Mouse (Mus musculus) midbrain, postnatal 0 days (tissue): ENCODE data around the gene Slc35f4. TPM values are rescaled to one million over a fixed set of nuclear protein-coding genes. Genes with fewer than 3 reads are reported as not detected.

Source experiments
- ATAC-seq: fragments of 200-750 bp; cut with Nextera tagmentation; 2 replicates; pipeline ENCODE4 v1.8.0; 2017; ENCODE audit warnings: moderate number of reproducible peaks, mild to moderate bottlenecking, moderate TSS enrichment, moderate library complexity; ENCODE audit not compliant: low FRiP score
- DNase-seq: peaks from one replicate; pipeline ENCODE4 v3.0.0-alpha.2; 2015; ENCODE audit warnings: low spot score
- H3K27ac ChIP-seq: fragments of 300-500 bp; sonication (generic); 2 replicates; pipeline ENCODE4 v1.5.1; 2014; ENCODE audit warnings: low read depth, mild to moderate bottlenecking, low read length, mixed read lengths
- H3K27me3 ChIP-seq: fragments of 300-500 bp; sonication (generic); 2 replicates; pipeline ENCODE4 v1.6.1; 2014; ENCODE audit warnings: low read length, control low read depth, mixed read lengths; ENCODE audit not compliant: insufficient read depth
- H3K36me3 ChIP-seq: fragments of 300-500 bp; sonication (generic); 2 replicates; pipeline ENCODE4 v1.6.1; 2014; ENCODE audit warnings: low read length, control low read depth, mixed read lengths; ENCODE audit not compliant: insufficient read depth
- H3K4me1 ChIP-seq: fragments of 300-500 bp; sonication (generic); 2 replicates; pipeline ENCODE4 v1.6.1; 2014; ENCODE audit warnings: mild to moderate bottlenecking, control low read depth, antibody characterized with exemption, low read length, mixed read lengths; ENCODE audit not compliant: insufficient read depth
- H3K4me2 ChIP-seq: fragments of 300-500 bp; sonication (generic); 2 replicates; pipeline ENCODE4 v1.6.1; 2014; ENCODE audit warnings: low read depth, mild to moderate bottlenecking, low read length, mixed read lengths; ENCODE audit not compliant: poor library complexity, severe bottlenecking
- H3K4me3 ChIP-seq: fragments of 300-500 bp; sonication (generic); 2 replicates; pipeline ENCODE4 v1.5.1; 2014; ENCODE audit warnings: low read depth, mild to moderate bottlenecking, low read length, moderate library complexity
- H3K9ac ChIP-seq: fragments of 300-500 bp; sonication (generic); replicated peaks from 2 replicates; pipeline ENCODE4 v1.6.1; 2014; ENCODE audit warnings: mild to moderate bottlenecking, low read length, moderate library complexity, mixed read lengths; ENCODE audit not compliant: poor library complexity, severe bottlenecking
- H3K9me3 ChIP-seq: fragments of 300-500 bp; sonication (generic); 2 replicates; pipeline ENCODE4 v1.6.1; 2016; ENCODE audit warnings: low read length, control low read depth
- CTCF ChIP-seq: IDR thresholded peaks from 2 replicates; pipeline ENCODE4 v1.5.1; 2016; ENCODE audit warnings: antibody characterized with exemption, mild to moderate bottlenecking
- WGBS: fragments of 180-500 bp; shearing (Covaris S2); extraction: QIAGEN DNeasy Blood & Tissue Kit; methylation state at CpG from one replicate; pipeline ENCODE4 v1.1.7; 2014; 5-methylcytosine and 5-hydroxymethylcytosine counted together
- microRNA-seq: library from miRNA; unstranded; fragments of <30 nt; microRNA quantifications from one replicate; pipeline ENCODE4, GENCODE M21; 2016; ENCODE audit warnings: borderline number of aligned reads
- polyA plus RNA-seq: library from polyadenylated mRNA; unstranded; fragments of >200 nt; fragmentation: Nextera tagmentation; extraction: Ambion mirVana; gene quantifications from 2 replicates; pipeline ENCODE4 v1.2.1, GENCODE M21; 2015
- total RNA-seq: library from RNA; depleted of rRNA; stranded (reverse); fragments of >200 nt; gene quantifications from 2 replicates; pipeline ENCODE4 v1.2.3, GENCODE M21; 2014

Slc35f4 gene
- total and polyA plus RNA-seq, 2 experiments from 2014 or later: 25.6 to 26.1 TPM

DNA sequence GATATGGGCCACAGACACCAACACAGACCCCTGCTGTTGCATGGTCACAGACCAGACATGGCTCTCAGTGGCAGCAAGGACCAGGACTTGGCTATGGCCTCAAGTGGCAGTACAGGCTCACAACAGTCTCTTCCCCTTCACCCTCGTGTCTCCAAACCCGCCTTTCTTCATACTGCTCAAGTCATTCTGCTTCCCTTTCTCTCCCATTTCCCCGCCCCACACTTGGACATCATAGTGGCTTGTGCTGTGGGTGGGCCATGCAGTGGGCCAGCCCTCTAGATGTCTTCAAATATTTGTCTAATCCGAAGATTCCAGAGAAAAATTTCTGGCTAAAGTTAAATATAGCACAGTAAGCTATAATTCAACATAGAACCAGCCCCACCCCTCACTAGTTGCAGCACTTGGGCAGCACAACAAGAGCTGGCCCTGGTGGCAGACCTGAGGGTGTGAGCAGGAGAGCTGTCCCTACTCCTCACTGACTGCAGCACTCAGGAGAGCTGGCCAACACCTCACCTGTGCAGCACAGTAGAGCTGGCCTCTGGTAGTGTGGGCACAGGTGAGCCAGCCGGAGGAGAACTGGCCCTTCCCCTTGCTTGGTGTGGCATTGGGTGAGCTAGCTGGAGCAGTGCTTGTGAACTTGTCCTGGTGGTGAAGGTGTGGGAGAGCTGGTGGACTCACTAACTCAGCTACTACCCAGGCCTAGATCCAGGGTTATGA is 260.4 kb downstream of the Slc35f4 start:
- WGBS: 83% methylated on average over 5 of the region's 5 CpGs
- Histone ChIP-seq H3K36me3 (no peaks in the 10 kb centered on the region), H3K27me3 (no peaks in the 10 kb centered on the region)

More for the DNA sequence above, 260.4 kb downstream of the Slc35f4 start:
- TF ChIP-seq CTCF: no peak
- H3K9ac ChIP-seq: no peak overlapping the region
- no peaks in the 10 kb centered on the region for H3K9me3 ChIP-seq
- DNase-seq (no peak), ATAC-seq (no peak)
- no peaks in the 10 kb centered on the region for H3K4me1 ChIP-seq
- no peak overlapping the region for H3K4me3 ChIP-seq
- no peak overlapping the region for H3K27ac ChIP-seq
- H3K4me2 ChIP-seq: no peak overlapping the region

Small RNA genes within 50 kb of the gene (microRNA-seq; reads per million reads assigned to microRNA genes)
- not detected for gene Gm22949
